Mouse (Mus musculus) heart, embryonic 15.5 days (tissue): ENCODE measurements around the gene Pbrm1. TPM values are rescaled to one million over a fixed set of nuclear protein-coding genes. Genes with fewer than 3 reads are reported as not detected.

Source experiments
- polyA plus RNA-seq: library from polyadenylated mRNA; unstranded; fragments of >200 nt; fragmentation: Nextera tagmentation; extraction: Ambion mirVana; gene quantifications from 2 replicates; pipeline ENCODE4 v1.2.1, GENCODE M21; 2015

Gene Pbrm1
- polyA plus RNA-seq, 1 experiment from 2014 or later, result 91.4 TPM

Other genes starting within 250 kb of the Pbrm1 start
- 12.7 and 14.2 TPM in 2 replicates for gene Tmem110, start 193.5 kb upstream of the Pbrm1 start, polyA plus RNA-seq
- gene Mustn1, start 139.9 kb upstream of the Pbrm1 start, polyA plus RNA-seq, result 3.9 and 4.3 TPM in 2 replicates
- gene Itih4, start 132.7 kb upstream of the Pbrm1 start, polyA plus RNA-seq, result 0.52 and 1.5 TPM in 2 replicates
- gene Itih3, start 95.4 kb upstream of the Pbrm1 start, polyA plus RNA-seq, result 1.6 and 3.5 TPM in 2 replicates
- gene Itih1, start 75.8 kb upstream of the Pbrm1 start, polyA plus RNA-seq, result 0.05 and 0.22 TPM in 2 replicates
- gene Nek4, start 67.8 kb upstream of the Pbrm1 start, polyA plus RNA-seq, result 5.4 and 7.3 TPM in 2 replicates
- 45.2 and 46.8 TPM in 2 replicates for gene Glt8d1, start 17.7 kb upstream of the Pbrm1 start, polyA plus RNA-seq
- gene Spcs1, start 17.5 kb upstream of the Pbrm1 start, polyA plus RNA-seq, result 310 and 368 TPM in 2 replicates
- 54.2 and 55.1 TPM in 2 replicates for gene Gnl3, start within 50 bp of the Pbrm1 start, polyA plus RNA-seq
- gene Smim4, start 109.8 kb downstream of the Pbrm1 start, polyA plus RNA-seq, result 75.6 and 94.1 TPM in 2 replicates
- 278 and 339 TPM in 2 replicates for gene Nt5dc2, start 111.9 kb downstream of the Pbrm1 start, polyA plus RNA-seq
- 43.7 and 46.8 TPM in 2 replicates for gene Stab1, start 149.5 kb downstream of the Pbrm1 start, polyA plus RNA-seq
- 3,799 and 4,649 TPM in 2 replicates for gene Tnnc1, start 189.2 kb downstream of the Pbrm1 start, polyA plus RNA-seq
- gene Nisch, start 197.8 kb downstream of the Pbrm1 start, polyA plus RNA-seq, result 287 and 381 TPM in 2 replicates
- gene Sema3g, start 198.7 kb downstream of the Pbrm1 start, polyA plus RNA-seq, result 0.60 and 0.83 TPM in 2 replicates
- gene Phf7, start 232.2 kb downstream of the Pbrm1 start, polyA plus RNA-seq, result 7.9 and 8.3 TPM in 2 replicates
- 43.2 and 59.0 TPM in 2 replicates for gene Bap1, start 232.3 kb downstream of the Pbrm1 start, polyA plus RNA-seq